Mouse (Mus musculus) liver, postnatal 0 days (tissue): Measurements from ENCODE around the gene Mcf2.

Experiments used
- CTCF ChIP-seq: sonication (generic); IDR thresholded peaks from 2 replicates; pipeline ENCODE4 v1.5.1; 2016; ENCODE audit warnings: antibody characterized with exemption, low read depth
- EP300 ChIP-seq: IDR thresholded peaks from 2 replicates; pipeline ENCODE4 v1.6.1; 2016; ENCODE audit warnings: antibody characterized with exemption, low read depth, mild to moderate bottlenecking

DNA sequence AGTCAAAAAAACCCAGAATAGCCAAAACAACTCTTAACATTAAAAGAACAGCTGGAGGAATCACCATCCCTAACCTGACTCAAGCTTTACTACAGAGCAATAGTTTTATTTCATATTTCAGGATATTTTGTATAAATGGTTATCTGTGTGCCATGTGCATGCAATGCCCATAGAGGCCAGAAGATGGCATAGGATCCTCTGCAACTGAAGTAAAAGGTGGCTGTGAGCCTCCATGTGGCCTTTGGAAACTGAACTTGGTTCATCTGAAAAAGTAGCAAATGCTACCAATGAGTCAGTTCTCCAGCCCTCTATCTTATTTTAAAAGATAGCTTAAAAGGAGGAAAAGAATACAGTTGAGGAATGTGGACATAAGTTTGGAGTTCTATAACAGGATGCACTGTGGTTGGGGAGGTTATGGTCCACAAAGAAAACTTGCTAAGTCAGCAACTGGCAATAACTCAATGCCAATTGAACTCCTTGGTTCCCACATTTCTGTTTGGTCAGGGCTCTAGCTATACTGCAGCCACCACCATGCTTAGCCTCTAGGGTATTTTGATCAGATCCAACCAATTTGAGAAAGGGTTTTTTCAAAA lies 165.7 kb downstream of the Mcf2 start:
- peak; percentile 60 for TF ChIP-seq CTCF
- no peak for TF ChIP-seq EP300
